Mouse (Mus musculus) cerebellum, adult 2 months (tissue): ENCODE results near the gene Fgf18.

ENCODE experiments used
- CTCF ChIP-seq: fragments of 200-500 bp; IDR thresholded peaks from 2 replicates; pipeline ENCODE4 v1.5.1; 2011; ENCODE audit warnings: low read depth, mild to moderate bottlenecking, control low read depth, low read length, moderate library complexity, borderline replicate concordance; ENCODE audit not compliant: insufficient read depth
- POLR2A ChIP-seq: fragments of 200-500 bp; IDR thresholded peaks from 2 replicates; pipeline ENCODE4 v1.6.1; 2011; ENCODE audit warnings: low read length, control low read depth, borderline replicate concordance; ENCODE audit not compliant: insufficient read depth

GRCm38 (mm10) chr11:33170489-33170888, 23.3 kb upstream of the Fgf18 start:
- TF ChIP-seq CTCF (peak; percentile 80), POLR2A (no peak)
